Mouse (Mus musculus) hindbrain, embryonic 16.5 days (tissue): ENCODE measurements around the gene Abhd16b. TPM values are rescaled to one million over a fixed set of nuclear protein-coding genes. Genes with fewer than 3 reads are reported as not detected.

Experiments
- ATAC-seq: fragments of 200-750 bp; cut with Nextera tagmentation; 2 replicates; pipeline ENCODE4 v1.8.0; 2017; ENCODE audit warnings: moderate TSS enrichment, moderate library complexity
- H3K27ac ChIP-seq: fragments of 300-500 bp; sonication (generic); 2 replicates; pipeline ENCODE4 v1.5.1; 2014; ENCODE audit warnings: low read depth, mild to moderate bottlenecking, control low read depth, low read length, moderate library complexity
- H3K27me3 ChIP-seq: fragments of 300-500 bp; sonication (generic); replicated peaks from 2 replicates; pipeline ENCODE4 v1.6.1; 2014; ENCODE audit warnings: low read length; ENCODE audit not compliant: control insufficient read depth, insufficient read depth
- H3K36me3 ChIP-seq: fragments of 300-500 bp; sonication (generic); 2 replicates; pipeline ENCODE4 v1.6.1; 2014; ENCODE audit warnings: mild to moderate bottlenecking, low read length, moderate library complexity, mixed read lengths; ENCODE audit not compliant: control insufficient read depth, insufficient read depth
- H3K4me1 ChIP-seq: fragments of 300-500 bp; sonication (generic); 2 replicates; pipeline ENCODE4 v1.6.1; 2014; ENCODE audit warnings: low read depth, low read length; ENCODE audit not compliant: control insufficient read depth, insufficient read depth
- H3K4me2 ChIP-seq: fragments of 300-500 bp; sonication (generic); 2 replicates; pipeline ENCODE4 v1.6.1; 2014; ENCODE audit warnings: mild to moderate bottlenecking, low read length, control low read depth, moderate library complexity
- H3K4me3 ChIP-seq: fragments of 300-500 bp; sonication (generic); 2 replicates; pipeline ENCODE4 v1.5.1; 2014; ENCODE audit warnings: mild to moderate bottlenecking, low read length, control low read depth, moderate library complexity
- H3K9ac ChIP-seq: fragments of 300-500 bp; sonication (generic); 2 replicates; pipeline ENCODE4 v1.6.1; 2014; ENCODE audit warnings: low read depth, mild to moderate bottlenecking, control low read depth, low read length, moderate library complexity
- H3K9me3 ChIP-seq: fragments of 300-500 bp; sonication (generic); 2 replicates; pipeline ENCODE4 v1.6.1; 2014; ENCODE audit warnings: mild to moderate bottlenecking, low read length, moderate library complexity; ENCODE audit not compliant: control insufficient read depth
- WGBS: fragments of 180-500 bp; shearing (Covaris S2); extraction: QIAGEN DNeasy Blood & Tissue Kit; methylation state at CpG from one replicate; pipeline ENCODE4 v1.1.7; 2014; 5-methylcytosine and 5-hydroxymethylcytosine counted together
- polyA plus RNA-seq: library from polyadenylated mRNA; unstranded; fragments of >200 nt; fragmentation: Nextera tagmentation; extraction: Ambion mirVana; gene quantifications from 2 replicates; pipeline ENCODE4 v1.2.1, GENCODE M21; 2015

The Abhd16b gene
- polyA plus RNA-seq, 1 experiment from 2014 or later: 0.09 TPM

DNA sequence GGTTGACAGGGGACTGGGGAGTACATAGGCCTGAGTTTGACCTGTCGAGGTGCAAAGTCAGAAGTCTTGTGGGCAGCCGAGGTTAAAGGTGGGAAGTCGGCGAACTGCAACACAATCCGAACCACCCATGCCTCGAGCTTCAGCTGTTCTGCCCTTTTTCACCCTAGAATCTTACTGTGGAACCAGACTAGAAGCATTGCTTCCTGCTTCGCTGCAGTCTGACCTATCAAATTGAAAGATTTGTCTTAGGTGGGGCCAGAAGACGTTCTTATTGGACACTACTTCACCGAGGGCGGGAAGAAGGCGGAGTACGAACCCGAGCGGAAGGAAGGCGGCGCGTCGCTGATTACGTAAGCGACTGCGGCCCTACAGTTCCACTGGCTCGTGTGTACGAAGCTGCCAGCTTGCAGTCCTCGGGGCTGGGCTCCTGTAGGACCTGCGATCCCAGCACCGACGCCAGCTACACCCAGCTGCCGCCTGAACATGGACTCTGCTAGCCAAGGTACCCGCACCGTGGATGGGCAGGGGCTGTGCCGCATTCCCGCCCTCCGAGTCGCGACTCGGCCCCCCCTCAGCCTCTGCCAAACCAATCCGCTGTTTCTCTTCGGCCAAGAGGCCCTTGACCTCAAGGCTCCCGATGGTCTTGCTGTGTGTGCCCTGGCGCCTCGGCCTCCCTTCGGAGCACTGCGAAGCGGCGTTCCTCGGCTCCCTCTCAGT is 4.0 kb downstream of the Abhd16b start, which contains the start of gene Tpd52l2:
Gene Tpd52l2 (plus strand): TSS at position 312 of the 717 bp plus-strand sequence.
- WGBS: under 1% methylated on average over 40 of the region's 46 CpGs
- peak; percentile 97 for ATAC-seq
- Histone ChIP-seq H3K36me3 (peaks cover 7% of the 10 kb centered on the region), H3K27ac (peak within 1 kb of the TSS; percentile 88), H3K4me1 (peaks cover 9% of the 10 kb centered on the region; the same call in 1 of the 2 replicates), H3K4me3 (peak within 1 kb of the TSS; percentile 69), H3K9ac (peak within 1 kb of the TSS; percentile 80), H3K27me3 (no peaks in the 10 kb centered on the region), H3K4me2 (peak within 1 kb of the TSS; percentile 97), H3K9me3 (no peaks in the 10 kb centered on the region)

GRCm38 (mm10) chr2:181497548-181497875 is 4.5 kb downstream of the Abhd16b start:
- H3K9me3 ChIP-seq: no peaks in the 10 kb centered on the region
- H3K27me3 ChIP-seq: no peaks in the 10 kb centered on the region
- H3K27ac ChIP-seq: peak overlapping the region; percentile 88
- H3K4me1 ChIP-seq: peaks cover 9% of the 10 kb centered on the region; the same call in 1 of the 2 replicates
- peak overlapping the region; percentile 69 for H3K4me3 ChIP-seq
- ATAC-seq: peak; percentile 13; the same call in 1 of the 2 replicates
- peak overlapping the region; percentile 97 for H3K4me2 ChIP-seq
- peaks cover 10% of the 10 kb centered on the region for H3K36me3 ChIP-seq
- under 1% methylated on average over 12 of the region's 12 CpGs for WGBS
- peak overlapping the region; percentile 80 for H3K9ac ChIP-seq

DNA sequence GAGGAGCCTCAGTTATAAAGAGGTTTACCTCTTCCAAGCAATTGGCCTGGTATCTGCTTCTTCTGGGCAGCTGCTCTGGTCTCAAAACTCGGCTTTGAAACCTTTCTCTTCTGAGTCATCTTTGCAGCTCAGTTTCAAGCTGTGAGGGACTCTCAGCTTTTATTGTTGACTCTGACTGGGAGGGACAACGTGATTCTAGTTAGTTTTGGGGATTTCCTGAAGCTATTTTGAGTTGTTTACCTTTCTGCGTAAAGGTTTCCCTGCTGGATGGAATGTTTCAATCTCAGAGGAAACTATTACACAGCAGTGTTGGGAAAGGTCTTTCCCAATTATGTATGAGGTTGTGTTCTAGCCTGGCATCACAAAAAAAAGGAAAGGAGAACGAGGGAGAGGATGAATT is 5.6 kb downstream of the Abhd16b start:
- no peak for ATAC-seq
- Histone ChIP-seq H3K9ac (no peak overlapping the region), H3K27ac (no peak overlapping the region), H3K9me3 (no peaks in the 10 kb centered on the region), H3K4me1 (peaks cover 9% of the 10 kb centered on the region; the same call in 1 of the 2 replicates), H3K36me3 (peaks cover 16% of the 10 kb centered on the region), H3K4me3 (no peak overlapping the region), H3K4me2 (no peak overlapping the region), H3K27me3 (no peaks in the 10 kb centered on the region)
- 79% methylated on average over 4 of the region's 4 CpGs for WGBS

DNA sequence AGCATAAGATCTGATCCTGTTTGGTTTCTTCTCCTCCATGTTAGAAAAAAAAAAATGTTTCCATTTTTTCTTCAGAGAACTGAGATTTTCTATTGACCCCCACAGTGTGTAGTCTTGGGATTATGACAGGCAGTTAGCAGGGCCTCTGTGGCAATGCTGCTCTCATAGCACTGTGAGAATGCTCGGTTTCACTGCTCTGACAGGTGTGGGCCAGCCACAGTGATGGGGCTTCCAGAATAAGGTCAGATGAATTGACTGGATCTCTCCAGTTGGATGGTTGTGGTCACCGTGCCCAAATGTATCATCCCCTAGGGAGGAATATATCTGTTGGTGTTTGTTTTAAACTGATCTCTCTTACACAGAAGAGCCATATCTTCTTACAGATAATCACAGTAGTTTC is 16.2 kb downstream of the Abhd16b start:
- H3K9ac ChIP-seq: no peak overlapping the region
- H3K27me3 ChIP-seq: no peaks in the 10 kb centered on the region
- no peak overlapping the region for H3K4me2 ChIP-seq
- no peak overlapping the region for H3K27ac ChIP-seq
- H3K9me3 ChIP-seq: no peaks in the 10 kb centered on the region
- no peaks in the 10 kb centered on the region for H3K4me1 ChIP-seq
- H3K4me3 ChIP-seq: no peak overlapping the region
- 87% methylated on average over 2 of the region's 2 CpGs for WGBS
- H3K36me3 ChIP-seq: peaks cover 47% of the 10 kb centered on the region
- ATAC-seq: no peak

GRCm38 (mm10) chr2:181511231-181511630 is 18.2 kb downstream of the Abhd16b start:
- Histone ChIP-seq H3K4me2 (no peak overlapping the region), H3K4me1 (no peaks in the 10 kb centered on the region), H3K27ac (no peak overlapping the region), H3K36me3 (peaks cover 49% of the 10 kb centered on the region), H3K4me3 (no peak overlapping the region), H3K9me3 (no peaks in the 10 kb centered on the region), H3K9ac (no peak overlapping the region), H3K27me3 (no peaks in the 10 kb centered on the region)
- 96% methylated on average over 8 of the region's 8 CpGs for WGBS
- no peak for ATAC-seq

DNA sequence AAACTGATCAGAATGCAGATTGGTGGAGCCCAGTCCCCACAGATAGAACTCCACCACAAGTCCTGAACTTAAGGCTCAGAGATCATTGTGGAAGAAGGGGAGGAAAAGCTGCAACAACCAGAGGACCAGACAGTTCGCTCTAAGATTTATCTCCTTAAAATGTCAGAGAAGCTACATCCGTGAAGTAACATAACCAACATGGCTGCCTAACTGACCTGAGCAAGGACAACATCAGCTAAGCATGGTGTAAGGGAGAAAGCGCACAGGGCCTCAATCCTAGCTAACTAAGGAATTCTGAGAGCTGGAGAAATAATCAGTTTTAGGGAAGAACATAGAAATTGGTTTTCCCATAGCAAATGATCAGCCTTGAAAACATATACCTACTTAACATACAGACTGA is 26.2 kb downstream of the Abhd16b start:
- peak overlapping the region; percentile 62 for H3K4me3 ChIP-seq
- no peaks in the 10 kb centered on the region for H3K27me3 ChIP-seq
- peaks cover 15% of the 10 kb centered on the region for H3K36me3 ChIP-seq
- peak overlapping the region; percentile 79 for H3K4me2 ChIP-seq
- no peak for ATAC-seq
- WGBS: 79% methylated on average over 3 of the region's 3 CpGs
- H3K4me1 ChIP-seq: peaks cover 22% of the 10 kb centered on the region
- peak overlapping the region; percentile 91 for H3K9ac ChIP-seq
- peak overlapping the region; percentile 96 for H3K27ac ChIP-seq
- H3K9me3 ChIP-seq: no peaks in the 10 kb centered on the region

GRCm38 (mm10) chr2:181520118-181520935 is 27.3 kb downstream of the Abhd16b start, which contains the start of gene Dnajc5:
Gene Dnajc5 (plus strand): TSS chr2:181520485.
- peaks cover 22% of the 10 kb centered on the region for H3K4me1 ChIP-seq
- peak within 1 kb of the TSS; percentile 91 for H3K9ac ChIP-seq
- H3K36me3 ChIP-seq: peaks cover 13% of the 10 kb centered on the region
- WGBS: under 1% methylated on average over 69 of the region's 74 CpGs
- H3K4me3 ChIP-seq: peak within 1 kb of the TSS; percentile 62
- H3K27me3 ChIP-seq: no peaks in the 10 kb centered on the region
- H3K27ac ChIP-seq: peak within 1 kb of the TSS; percentile 96
- peak within 1 kb of the TSS; percentile 79 for H3K4me2 ChIP-seq
- ATAC-seq: peak; percentile 98
- no peaks in the 10 kb centered on the region for H3K9me3 ChIP-seq

DNA sequence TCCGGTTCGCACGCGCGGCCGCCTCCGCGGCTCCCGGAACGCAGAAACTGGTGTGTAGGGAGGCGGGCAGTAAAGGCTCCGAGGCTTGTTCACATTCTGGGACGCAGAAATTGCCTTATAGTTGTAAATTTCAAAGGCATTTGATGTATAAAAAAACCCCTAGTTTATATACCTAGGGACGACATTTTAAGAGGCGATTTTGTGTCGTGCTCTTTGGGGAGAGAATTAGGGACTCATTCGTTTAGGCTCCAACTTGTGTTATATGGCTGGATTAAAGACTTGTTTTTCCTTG is 27.9 kb downstream of the Abhd16b start:
- H3K27ac ChIP-seq: peak overlapping the region; percentile 96
- ATAC-seq: no peak
- peaks cover 22% of the 10 kb centered on the region for H3K4me1 ChIP-seq
- peaks cover 10% of the 10 kb centered on the region for H3K36me3 ChIP-seq
- peak overlapping the region; percentile 62 for H3K4me3 ChIP-seq
- H3K9ac ChIP-seq: peak overlapping the region; percentile 91
- H3K4me2 ChIP-seq: peak overlapping the region; percentile 79
- under 1% methylated on average over 17 of the region's 17 CpGs for WGBS
- H3K9me3 ChIP-seq: no peaks in the 10 kb centered on the region
- no peaks in the 10 kb centered on the region for H3K27me3 ChIP-seq

GRCm38 (mm10) chr2:181521491-181521890 is 28.5 kb downstream of the Abhd16b start:
- H3K36me3 ChIP-seq: peaks cover 4% of the 10 kb centered on the region
- no peaks in the 10 kb centered on the region for H3K9me3 ChIP-seq
- peak overlapping the region; percentile 62 for H3K4me3 ChIP-seq
- H3K4me1 ChIP-seq: peaks cover 22% of the 10 kb centered on the region
- peak overlapping the region; percentile 79 for H3K4me2 ChIP-seq
- H3K27me3 ChIP-seq: no peaks in the 10 kb centered on the region
- no peak overlapping the region for H3K27ac ChIP-seq
- WGBS: 54% methylated on average over 10 of the region's 10 CpGs
- no peak for ATAC-seq
- peak overlapping the region; percentile 41 for H3K9ac ChIP-seq
